Comparison of ENCODE assay signal across 10 mouse cellular contexts in the genomic region with DNA sequence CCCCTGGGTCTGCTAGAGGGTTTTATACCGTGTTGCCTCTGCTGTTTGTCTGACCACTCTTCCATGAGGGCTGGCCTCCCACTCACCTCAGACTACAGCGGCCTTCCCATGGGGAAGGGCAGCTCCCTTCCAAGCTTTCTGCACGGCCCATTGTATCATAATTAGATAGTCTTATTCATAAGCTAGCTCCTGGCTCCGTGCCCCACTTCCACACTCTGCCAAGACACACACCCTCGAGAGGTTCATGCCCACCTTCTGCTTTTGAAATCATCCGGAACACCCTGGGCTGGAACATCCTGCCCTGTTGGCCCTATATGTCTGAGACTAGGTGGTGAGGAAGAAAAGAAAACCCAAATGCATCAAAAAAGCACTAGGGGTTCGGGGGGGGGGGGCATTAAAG. TPM values are rescaled to one million over a fixed set of nuclear protein-coding genes. Genes with fewer than 3 reads are reported as not detected.
A peak's percentile ranks its signal among the peaks of the same experiment; 100 is the strongest.
DNase-seq lines count a peak whose midpoint lies in the region; ATAC-seq lines count a peak whose summit lies in the region.
"Had no signal": no experiment of that assay in that cellular context is flagged by ENCODE, and none has a peak within 500 bp of the region (broad histone marks: within the 10 kb centered on the region; RNA-seq: fewer than 3 reads in every experiment).

No protein-coding gene starts in this region.

- H3K9ac ChIP-seq in forebrain, embryonic 14.5 days (ENCODE audit: low read length): no peak overlapping the region
- H3K9ac ChIP-seq in forebrain, embryonic 12.5 days: no peak overlapping the region
- H3K9ac ChIP-seq: limb, embryonic 12.5 days; neural tube, embryonic 12.5 days had no signal

- H3K9me3 ChIP-seq in forebrain, embryonic 14.5 days (replicated peaks; ENCODE audit: control insufficient read depth, low read length): no peaks in the 10 kb centered on the region
- no peaks in the 10 kb centered on the region for H3K9me3 ChIP-seq in forebrain, embryonic 12.5 days
- H3K9me3 ChIP-seq: limb, embryonic 12.5 days; neural tube, embryonic 12.5 days had no signal

- ATAC-seq in forebrain, embryonic 14.5 days: no peak
- no peak for ATAC-seq in forebrain, embryonic 12.5 days (ENCODE audit: low FRiP score)

- 36% methylated on average over 7 of the region's 7 CpGs for WGBS in forebrain, embryonic 14.5 days
- WGBS in forebrain, embryonic 12.5 days: 78% methylated on average over 7 of the region's 7 CpGs

- no peak overlapping the region for H3K4me3 ChIP-seq in forebrain, embryonic 14.5 days (ENCODE audit: low read depth, low read length)
- no peak overlapping the region for H3K4me3 ChIP-seq in forebrain, embryonic 12.5 days (replicated peaks)
- H3K4me3 ChIP-seq: limb, embryonic 12.5 days; neural tube, embryonic 12.5 days had no signal

- 0 out of 2 replicates have a peak, but pooled peaks cover 5% of the 10 kb centered on the region for H3K4me1 ChIP-seq in forebrain, embryonic 14.5 days (ENCODE audit: control insufficient read depth, insufficient read depth, low read length)
- H3K4me1 ChIP-seq in forebrain, embryonic 12.5 days: no peaks in the 10 kb centered on the region
- H3K4me1 ChIP-seq: neural tube, embryonic 12.5 days had no signal

- H3K4me2 ChIP-seq in forebrain, embryonic 14.5 days (ENCODE audit: low read length): no peak overlapping the region
- H3K4me2 ChIP-seq in forebrain, embryonic 12.5 days: no peak overlapping the region
- H3K4me2 ChIP-seq: limb, embryonic 12.5 days; neural tube, embryonic 12.5 days had no signal

- no peaks in the 10 kb centered on the region for H3K27me3 ChIP-seq in forebrain, embryonic 14.5 days (replicated peaks; ENCODE audit: control insufficient read depth, insufficient read depth, low read length)
- H3K27me3 ChIP-seq in forebrain, embryonic 12.5 days: no peaks in the 10 kb centered on the region
- H3K27me3 ChIP-seq: limb, embryonic 12.5 days; neural tube, embryonic 12.5 days had no signal

- DNase-seq in forebrain, embryonic 14.5 days (ENCODE audit: low spot score): peak; percentile 49
- peak; percentile 70 for DNase-seq in urinary bladder, postnatal 14 days (ENCODE audit: low spot score)
- no peak for DNase-seq in urinary bladder, postnatal 4 days (ENCODE audit: low spot score in 2 of 2)
- peak; percentile 71 for DNase-seq in kidney, postnatal 10 days
- DNase-seq in frontal cortex, postnatal 10 days (ENCODE audit: low spot score in 2 of 2): no peak
- no peak for DNase-seq in thymus, postnatal 14 days
- DNase-seq in embryo, embryonic 10.5 days (ENCODE audit: low spot score): no peak

- H3K36me3 ChIP-seq in forebrain, embryonic 14.5 days (ENCODE audit: control insufficient read depth, insufficient read depth, low read length): peaks cover 4% of the 10 kb centered on the region; the same call in 1 of the 2 replicates
- no peaks in the 10 kb centered on the region for H3K36me3 ChIP-seq in forebrain, embryonic 12.5 days (replicated peaks)
- H3K36me3 ChIP-seq: limb, embryonic 12.5 days had no signal

- H3K27ac ChIP-seq in forebrain, embryonic 14.5 days (ENCODE audit: low read depth, low read length): no peak overlapping the region
- no peak overlapping the region for H3K27ac ChIP-seq in forebrain, embryonic 12.5 days
- H3K27ac ChIP-seq: limb, embryonic 12.5 days; neural tube, embryonic 12.5 days had no signal

RNA-seq across cellular contexts. Expression of a gene that starts 18.9 kb away (rescaled TPM):
- polyA plus RNA-seq in forebrain, embryonic 14.5 days (2014; fragmentation: Nextera tagmentation; extraction: Ambion mirVana): 0.50 and 0.79 TPM in 2 replicates
- 1.3 and 1.6 TPM in 2 replicates for polyA plus RNA-seq in forebrain, embryonic 12.5 days (2016; fragmentation: Nextera tagmentation; extraction: Ambion mirVana)

Comparison
In these comparisons a context has a peak if more than half of its experiments do, and no peak if none do; other contexts are left out.
1. DNase-seq: peak in forebrain, embryonic 14.5 days (single experiment), urinary bladder, postnatal 14 days (single experiment) and kidney, postnatal 10 days (single experiment); none in urinary bladder, postnatal 4 days (0 of 2), frontal cortex, postnatal 10 days (0 of 2), thymus, postnatal 14 days (single experiment) and embryo, embryonic 10.5 days (single experiment).